Mouse (Mus musculus) stomach, postnatal 0 days (tissue): ENCODE results near the gene Trabd2b. TPM values are rescaled to one million over a fixed set of nuclear protein-coding genes. Genes with fewer than 3 reads are reported as not detected.

Source experiments
- ATAC-seq: fragments of 200-750 bp; cut with Nextera tagmentation; 2 replicates; pipeline ENCODE4 v1.8.0; 2017; ENCODE audit not compliant: low FRiP score, low TSS enrichment
- DNase-seq: peaks from one replicate; pipeline ENCODE4 v3.0.0-alpha.2; 2016; ENCODE audit warnings: low spot score
- H3K27ac ChIP-seq: fragments of 300-500 bp; sonication (generic); replicated peaks from 2 replicates; pipeline ENCODE4 v1.5.1; 2014; ENCODE audit warnings: mild to moderate bottlenecking, control low read depth
- H3K27me3 ChIP-seq: fragments of 300-500 bp; sonication (generic); 2 replicates; pipeline ENCODE4 v1.6.1; 2014; ENCODE audit warnings: low read length; ENCODE audit not compliant: control insufficient read depth, insufficient read depth
- H3K36me3 ChIP-seq: fragments of 300-500 bp; sonication (generic); 2 replicates; pipeline ENCODE4 v1.6.1; 2014; ENCODE audit warnings: low read length, mixed read lengths; ENCODE audit not compliant: control insufficient read depth, insufficient read depth
- H3K4me1 ChIP-seq: fragments of 300-500 bp; sonication (generic); replicated peaks from 2 replicates; pipeline ENCODE4 v1.6.1; 2014; ENCODE audit warnings: antibody characterized with exemption; ENCODE audit not compliant: control insufficient read depth, insufficient read depth
- H3K4me2 ChIP-seq: fragments of 300-500 bp; sonication (generic); replicated peaks from 2 replicates; pipeline ENCODE4 v1.6.1; 2014; ENCODE audit warnings: low read depth, mild to moderate bottlenecking, control low read depth, moderate library complexity
- H3K4me3 ChIP-seq: fragments of 300-500 bp; sonication (generic); 2 replicates; pipeline ENCODE4 v1.5.1; 2014; ENCODE audit warnings: low read depth, low read length, control low read depth
- H3K9ac ChIP-seq: fragments of 300-500 bp; sonication (generic); 2 replicates; pipeline ENCODE4 v1.6.1; 2014; ENCODE audit warnings: mild to moderate bottlenecking, low read length, control low read depth, mixed read lengths
- H3K9me3 ChIP-seq: fragments of 300-500 bp; sonication (generic); 2 replicates; pipeline ENCODE4 v1.6.1; 2016; ENCODE audit warnings: low read length; ENCODE audit not compliant: control insufficient read depth
- CTCF ChIP-seq: IDR thresholded peaks from 2 replicates; pipeline ENCODE4 v1.5.1; 2016; ENCODE audit warnings: antibody characterized with exemption, low read depth, mild to moderate bottlenecking, moderate library complexity
- EP300 ChIP-seq: optimal IDR thresholded peaks from 2 replicates; pipeline ENCODE3; 2016; ENCODE audit warnings: antibody characterized with exemption
- WGBS: fragments of 180-500 bp; shearing (Covaris S2); extraction: QIAGEN DNeasy Blood & Tissue Kit; methylation state at CpG from one replicate; pipeline ENCODE4 v1.1.7; 2014; 5-methylcytosine and 5-hydroxymethylcytosine counted together
- polyA plus RNA-seq: library from polyadenylated mRNA; unstranded; fragments of >200 nt; fragmentation: Nextera tagmentation; extraction: Ambion mirVana; gene quantifications from 2 replicates; pipeline ENCODE4 v1.2.1, GENCODE M21; 2015

Trabd2b gene
- polyA plus RNA-seq, 1 experiment from 2014 or later, result 0.61 TPM

DNA sequence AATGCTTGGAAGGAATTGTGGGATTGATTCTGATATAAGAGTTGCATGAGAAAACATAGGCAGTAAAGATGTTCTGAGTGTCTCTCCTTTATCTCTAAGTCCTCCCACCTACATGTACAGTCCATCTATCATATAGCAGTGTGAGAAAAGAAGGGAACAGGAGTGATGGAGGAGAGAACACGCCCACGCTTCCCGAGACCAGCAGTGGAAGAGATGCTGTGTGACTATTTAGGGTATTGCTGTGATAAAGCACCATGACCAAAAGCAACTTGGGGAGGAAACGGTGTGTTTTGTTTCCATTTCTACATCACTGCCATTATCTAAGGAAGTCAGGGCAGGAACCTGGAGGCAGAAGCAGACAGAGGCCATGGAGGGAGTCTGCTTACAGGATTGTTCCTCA, 235.9 kb downstream of the Trabd2b start:
- TF ChIP-seq EP300, result no peak
- no peak for TF ChIP-seq CTCF
- Histone ChIP-seq H3K27ac (no peak overlapping the region), H3K4me2 (no peak overlapping the region), H3K9me3 (no peaks in the 10 kb centered on the region), H3K27me3 (no peaks in the 10 kb centered on the region), H3K36me3 (no peaks in the 10 kb centered on the region), H3K4me3 (no peak overlapping the region), H3K4me1 (no peaks in the 10 kb centered on the region), H3K9ac (no peak overlapping the region)
- 76% methylated on average over 4 of the region's 4 CpGs for WGBS
- ATAC-seq (no peak), DNase-seq (no peak)

- no peak overlapping the region for H3K4me3 ChIP-seq
- DNase-seq (no peak), ATAC-seq (no peak)
- H3K4me1 ChIP-seq, result no peaks in the 10 kb centered on the region
- H3K36me3 ChIP-seq, result no peaks in the 10 kb centered on the region
- H3K27me3 ChIP-seq, result no peaks in the 10 kb centered on the region
- H3K9ac ChIP-seq, result no peak overlapping the region
- H3K4me2 ChIP-seq, result no peak overlapping the region
- H3K9me3 ChIP-seq, result no peaks in the 10 kb centered on the region
- TF ChIP-seq EP300, result no peak
- TF ChIP-seq CTCF, result no peak
- no peak overlapping the region for H3K27ac ChIP-seq
- 25% methylated on average over 20 of the region's 20 CpGs for WGBS
Measured at GRCm38 (mm10) chr4:114643679-114644208, 237.2 kb downstream of the Trabd2b start.

GRCm38 (mm10) chr4:114645341-114645740, 238.8 kb downstream of the Trabd2b start:
- Histone ChIP-seq H3K36me3 (no peaks in the 10 kb centered on the region), H3K27me3 (no peaks in the 10 kb centered on the region), H3K4me3 (no peak overlapping the region), H3K27ac (no peak overlapping the region), H3K9me3 (no peaks in the 10 kb centered on the region), H3K4me1 (no peaks in the 10 kb centered on the region), H3K4me2 (no peak overlapping the region), H3K9ac (no peak overlapping the region)
- DNase-seq (no peak), ATAC-seq (no peak)
- no peak for TF ChIP-seq EP300
- TF ChIP-seq CTCF, result no peak

DNA sequence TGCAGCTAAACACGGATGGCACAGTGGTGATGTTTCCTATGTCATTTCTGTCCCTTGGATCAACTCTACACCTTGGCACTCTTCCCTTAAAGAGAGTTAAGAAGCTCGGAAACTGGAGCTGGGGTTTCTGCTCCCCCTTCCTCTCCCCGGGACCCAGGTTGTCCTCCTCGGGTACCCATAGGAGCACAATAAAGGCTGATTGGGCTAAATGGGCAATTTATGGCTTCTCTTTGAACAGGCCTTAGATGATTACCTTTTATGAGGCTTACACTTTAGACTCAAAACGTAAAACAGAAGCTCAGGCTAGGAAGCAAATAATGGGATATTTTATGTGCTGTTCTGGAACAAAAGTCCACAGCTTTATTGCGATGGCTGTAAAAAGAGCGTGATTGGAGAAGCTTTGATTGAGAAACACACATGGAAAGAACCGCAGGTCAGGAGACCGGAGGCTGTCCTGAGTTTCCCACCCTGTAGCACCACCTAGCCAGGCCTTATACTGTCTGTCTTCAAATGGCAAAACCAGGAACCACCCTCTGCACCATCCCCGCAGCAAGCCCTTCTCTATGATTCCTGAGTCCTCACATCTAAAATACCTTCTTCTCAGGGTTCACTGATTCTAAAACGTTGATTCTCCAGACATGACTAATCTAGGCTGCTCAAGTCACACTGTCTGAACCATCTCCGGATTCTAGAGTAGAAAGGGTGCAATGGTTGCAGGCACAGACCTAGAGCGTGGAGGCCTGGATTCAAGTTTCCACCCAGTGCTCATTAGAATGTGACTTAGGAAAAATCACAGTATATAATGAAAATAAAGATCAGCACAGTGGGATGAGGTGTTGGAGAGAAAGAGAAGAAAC, 240.5 kb downstream of the Trabd2b start:
- no peak for DNase-seq
- no peak overlapping the region for H3K4me2 ChIP-seq
- no peak for TF ChIP-seq EP300
- no peak for TF ChIP-seq CTCF
- H3K9ac ChIP-seq, result no peak overlapping the region
- H3K27me3 ChIP-seq, result no peaks in the 10 kb centered on the region
- no peak overlapping the region for H3K4me3 ChIP-seq
- WGBS, result 71% methylated on average over 13 of the region's 13 CpGs
- no peaks in the 10 kb centered on the region for H3K4me1 ChIP-seq
- ATAC-seq, result no peak
- no peaks in the 10 kb centered on the region for H3K36me3 ChIP-seq
- no peak overlapping the region for H3K27ac ChIP-seq
- no peaks in the 10 kb centered on the region for H3K9me3 ChIP-seq

DNA sequence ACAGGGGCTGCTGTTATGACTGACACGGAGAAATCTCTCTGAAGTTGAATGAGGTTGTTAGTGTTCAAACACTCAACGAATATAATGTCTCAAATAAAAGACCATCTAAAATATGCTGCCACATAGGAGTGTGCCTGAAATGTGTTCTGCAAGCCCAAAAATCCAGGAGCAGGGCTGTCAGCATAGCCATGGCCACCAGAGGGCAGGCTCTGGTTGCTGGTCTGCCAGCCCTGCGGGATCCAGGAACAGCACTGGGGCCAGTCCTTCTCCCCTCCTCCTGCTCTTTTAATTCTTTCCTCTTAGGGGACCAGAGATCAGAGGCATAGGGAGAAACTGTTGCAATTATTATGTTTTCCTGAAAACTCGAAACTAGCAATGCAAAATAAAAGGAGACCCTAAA, 241.2 kb downstream of the Trabd2b start:
- H3K27ac ChIP-seq, result no peak overlapping the region
- ATAC-seq (no peak), DNase-seq (peak; percentile 68)
- no peak overlapping the region for H3K4me2 ChIP-seq
- H3K4me3 ChIP-seq, result no peak overlapping the region
- no peak overlapping the region for H3K9ac ChIP-seq
- H3K4me1 ChIP-seq, result no peaks in the 10 kb centered on the region
- WGBS, result 12% methylated on average over 4 of the region's 4 CpGs
- H3K9me3 ChIP-seq, result no peaks in the 10 kb centered on the region
- H3K36me3 ChIP-seq, result no peaks in the 10 kb centered on the region
- TF ChIP-seq EP300 (no peak), CTCF (peak; percentile 92)
- no peaks in the 10 kb centered on the region for H3K27me3 ChIP-seq

DNA sequence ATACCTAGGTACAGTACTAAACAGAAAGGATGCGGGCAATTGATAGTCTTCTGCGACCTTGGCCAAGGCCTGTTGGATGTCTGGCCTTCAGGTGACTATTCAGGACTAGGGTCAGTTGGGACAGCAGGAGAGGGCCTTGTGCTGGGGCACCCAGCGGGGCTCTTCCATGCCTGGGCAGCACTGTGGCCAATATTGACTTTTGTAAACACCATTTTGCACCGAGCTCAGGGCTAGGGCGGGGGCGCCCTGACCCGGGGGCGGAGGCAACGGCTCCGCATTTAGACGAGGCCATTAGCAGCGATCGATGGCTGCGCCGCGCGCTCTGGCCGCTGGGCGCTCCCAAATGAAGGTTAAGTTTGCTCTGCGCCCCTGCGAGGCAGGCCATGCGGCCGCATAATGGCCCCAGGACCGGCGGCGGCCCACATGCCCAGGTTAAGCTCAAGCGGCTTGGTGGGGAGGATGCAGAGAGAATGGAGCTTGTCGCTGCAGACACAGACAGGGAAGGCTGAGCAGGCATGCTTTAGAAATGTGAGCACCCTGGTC, 242.1 kb downstream of the Trabd2b start:
- no peak overlapping the region for H3K4me2 ChIP-seq
- H3K9ac ChIP-seq, result no peak overlapping the region
- no peaks in the 10 kb centered on the region for H3K36me3 ChIP-seq
- DNase-seq (peak; percentile 34), ATAC-seq (peak; percentile 17; the same call in 1 of the 2 replicates)
- H3K4me1 ChIP-seq, result no peaks in the 10 kb centered on the region
- H3K9me3 ChIP-seq, result no peaks in the 10 kb centered on the region
- no peaks in the 10 kb centered on the region for H3K27me3 ChIP-seq
- H3K4me3 ChIP-seq, result no peak overlapping the region
- H3K27ac ChIP-seq, result no peak overlapping the region
- TF ChIP-seq EP300 (no peak), CTCF (no peak; the same call in 1 of the 2 replicates)
- 24% methylated on average over 28 of the region's 28 CpGs for WGBS
